Mouse (Mus musculus): ENCODE results near the gene Srek1. TPM values are rescaled to one million over a fixed set of nuclear protein-coding genes. Genes with fewer than 3 reads are reported as not detected.

Srek1 gene
- 98.3 and 105 TPM in 2 replicates for polyA plus RNA-seq (2015; fragmentation: Nextera tagmentation; extraction: Ambion mirVana)

DNA sequence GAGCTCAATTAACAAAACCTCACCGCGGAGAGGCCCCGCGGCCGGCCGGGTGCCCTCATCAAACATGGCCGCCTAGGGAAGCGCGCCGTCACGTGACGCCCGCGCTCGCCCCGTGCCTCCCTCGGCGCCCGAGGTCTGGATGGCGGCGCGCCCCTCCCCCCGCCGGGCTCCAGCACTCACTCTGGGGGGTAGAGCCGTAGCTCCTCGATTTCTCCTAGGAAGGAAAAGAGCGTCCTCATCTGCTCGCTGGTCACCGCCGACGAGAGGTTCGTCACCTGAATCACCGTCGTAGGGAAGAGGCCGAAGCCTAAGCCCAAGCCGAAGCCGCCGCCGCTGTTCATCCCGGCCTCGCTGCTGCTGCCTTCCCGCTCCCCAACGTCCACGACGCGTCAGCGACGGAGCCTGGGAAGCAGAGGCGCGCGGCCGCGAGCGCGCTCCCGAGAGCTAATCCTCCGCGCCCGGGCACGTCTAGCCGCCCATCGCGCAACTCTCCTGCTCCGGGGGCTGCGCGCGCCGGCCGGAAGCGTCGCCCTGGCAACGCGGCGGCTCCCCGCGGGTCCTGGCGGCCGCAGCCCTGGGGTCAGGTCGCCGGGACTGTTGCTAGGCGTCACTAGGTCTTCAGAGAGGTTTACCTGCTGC, at the start of gene Srek1:
Srek1 (minus strand) TSS at position 490 of the 639 bp plus-strand sequence.
- H3K27ac ChIP-seq: peak within 1 kb of the TSS; percentile 98
- WGBS: under 1% methylated on average over 75 of the region's 81 CpGs
- H3K9me3 ChIP-seq (replicated peaks): no peaks in the 10 kb centered on the region
- H3K4me3 ChIP-seq: peak within 1 kb of the TSS; percentile 63
- 0 out of 2 replicates have a peak, but pooled peaks cover 2% of the 10 kb centered on the region for H3K36me3 ChIP-seq (ENCODE audit: poor library complexity, severe bottlenecking)
- peak; percentile 96 for ATAC-seq
- no peaks in the 10 kb centered on the region for H3K27me3 ChIP-seq
- peak within 1 kb of the TSS; percentile 63 for H3K4me2 ChIP-seq
- H3K4me1 ChIP-seq: peaks cover 22% of the 10 kb centered on the region
- H3K9ac ChIP-seq: peak within 1 kb of the TSS; percentile 85

GRCm38 (mm10) chr13:103822270-103822669, 47.9 kb upstream of the Srek1 start:
- no peaks in the 10 kb centered on the region for H3K9me3 ChIP-seq (replicated peaks)
- WGBS: 96% methylated on average over 1 of the region's 1 CpGs
- H3K4me3 ChIP-seq: no peak overlapping the region
- peaks cover 36% of the 10 kb centered on the region for H3K36me3 ChIP-seq (ENCODE audit: poor library complexity, severe bottlenecking)
- no peak for ATAC-seq
- no peak overlapping the region for H3K4me2 ChIP-seq
- H3K27me3 ChIP-seq: no peaks in the 10 kb centered on the region
- no peak overlapping the region for H3K27ac ChIP-seq
- no peak overlapping the region for H3K9ac ChIP-seq
- H3K4me1 ChIP-seq: no peaks in the 10 kb centered on the region

DNA sequence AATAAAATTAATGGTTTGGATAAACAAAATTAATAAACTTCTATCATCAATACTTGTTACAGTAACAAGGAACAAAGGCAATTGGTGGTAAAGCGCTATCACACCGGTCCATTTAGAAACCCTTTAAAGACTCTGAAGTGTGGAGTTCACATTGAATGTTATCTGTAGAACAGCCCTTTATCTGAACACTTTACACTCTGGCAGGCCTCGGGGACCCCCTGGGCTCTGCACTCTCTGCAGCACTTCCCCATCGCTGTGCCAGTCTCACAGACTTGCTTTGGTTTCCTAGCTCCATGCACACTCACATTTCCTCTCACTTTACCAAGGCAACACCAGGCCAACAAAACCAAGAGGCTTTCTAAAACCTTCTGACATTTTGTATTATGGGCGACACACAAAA, 45.0 kb upstream of the Srek1 start:
- H3K27ac ChIP-seq: no peak overlapping the region
- peaks cover 36% of the 10 kb centered on the region for H3K36me3 ChIP-seq (ENCODE audit: poor library complexity, severe bottlenecking)
- H3K9ac ChIP-seq: no peak overlapping the region
- no peaks in the 10 kb centered on the region for H3K4me1 ChIP-seq
- H3K4me2 ChIP-seq: no peak overlapping the region
- 80% methylated on average over 5 of the region's 5 CpGs for WGBS
- H3K4me3 ChIP-seq: no peak overlapping the region
- no peak for ATAC-seq
- H3K27me3 ChIP-seq: no peaks in the 10 kb centered on the region
- H3K9me3 ChIP-seq (replicated peaks): no peaks in the 10 kb centered on the region

DNA sequence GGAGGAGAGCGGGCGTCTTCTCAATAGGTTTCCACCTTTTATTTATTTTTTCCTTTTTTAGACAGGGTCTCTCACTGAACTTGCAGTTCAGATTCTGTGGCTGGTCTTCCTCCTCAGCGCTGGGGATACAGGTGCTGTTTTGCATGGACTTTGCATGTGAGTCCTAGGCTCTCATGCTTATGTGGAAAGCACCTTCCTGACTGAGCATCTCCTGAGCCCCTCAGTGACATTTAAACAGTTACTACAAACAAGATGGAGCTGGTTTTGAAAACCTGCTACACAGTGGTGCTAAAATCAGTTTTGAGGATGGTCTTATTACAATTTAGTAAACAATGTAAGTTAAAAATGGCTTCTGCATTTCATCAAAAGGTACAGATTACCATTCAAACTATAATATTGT, 43.5 kb upstream of the Srek1 start:
- no peak overlapping the region for H3K27ac ChIP-seq
- ATAC-seq: no peak
- H3K36me3 ChIP-seq (ENCODE audit: poor library complexity, severe bottlenecking): peaks cover 29% of the 10 kb centered on the region
- H3K9me3 ChIP-seq (replicated peaks): no peaks in the 10 kb centered on the region
- no peak overlapping the region for H3K4me2 ChIP-seq
- no peak overlapping the region for H3K9ac ChIP-seq
- no peak overlapping the region for H3K4me3 ChIP-seq
- WGBS: 93% methylated on average over 3 of the region's 3 CpGs
- no peaks in the 10 kb centered on the region for H3K27me3 ChIP-seq
- no peaks in the 10 kb centered on the region for H3K4me1 ChIP-seq

DNA sequence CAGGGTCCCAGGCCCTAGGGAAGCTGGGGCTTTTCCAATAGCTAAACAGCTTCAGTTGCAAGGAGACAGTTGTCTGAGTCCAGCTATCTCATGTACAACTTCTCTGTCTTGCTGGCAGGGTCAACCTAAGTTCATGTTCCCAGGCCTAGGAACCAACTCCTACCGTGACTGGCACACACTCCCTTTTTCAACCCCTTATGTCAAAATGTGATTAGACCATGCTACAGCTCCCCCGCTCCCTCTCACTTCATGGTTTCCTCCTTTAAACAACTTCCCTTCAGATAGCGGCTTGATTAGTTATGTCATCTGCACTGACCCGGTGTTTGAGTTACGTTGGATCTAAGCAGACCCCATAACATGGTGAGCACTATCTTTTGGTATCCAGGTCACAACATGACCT, 33.1 kb upstream of the Srek1 start:
- no peak overlapping the region for H3K4me2 ChIP-seq
- no peak overlapping the region; the same call in 1 of the 2 replicates for H3K27ac ChIP-seq

GRCm38 (mm10) chr13:103806210-103806851, 31.9 kb upstream of the Srek1 start:
- Histone ChIP-seq H3K9me3 (replicated peaks) (no peaks in the 10 kb centered on the region), H3K4me2 (peak overlapping the region; percentile 28; the same call in 1 of the 2 replicates), H3K9ac (no peak overlapping the region), H3K4me3 (no peak overlapping the region), H3K27ac (peak overlapping the region; percentile 87), H3K27me3 (no peaks in the 10 kb centered on the region), H3K36me3 (ENCODE audit: poor library complexity, severe bottlenecking) (no peaks in the 10 kb centered on the region), H3K4me1 (peaks cover 21% of the 10 kb centered on the region)
- peak; percentile 97 for ATAC-seq
- 10% methylated on average over 6 of the region's 6 CpGs for WGBS

More for the DNA sequence above, 33.1 kb upstream of the Srek1 start:
- peaks cover 21% of the 10 kb centered on the region for H3K4me1 ChIP-seq
- H3K9me3 ChIP-seq (replicated peaks): no peaks in the 10 kb centered on the region
- H3K9ac ChIP-seq: no peak overlapping the region
- H3K36me3 ChIP-seq (ENCODE audit: poor library complexity, severe bottlenecking): peaks cover 1% of the 10 kb centered on the region; the same call in 1 of the 2 replicates
- WGBS: 92% methylated on average over 5 of the region's 5 CpGs
- H3K4me3 ChIP-seq: no peak overlapping the region
- no peak for ATAC-seq
- no peaks in the 10 kb centered on the region for H3K27me3 ChIP-seq

DNA sequence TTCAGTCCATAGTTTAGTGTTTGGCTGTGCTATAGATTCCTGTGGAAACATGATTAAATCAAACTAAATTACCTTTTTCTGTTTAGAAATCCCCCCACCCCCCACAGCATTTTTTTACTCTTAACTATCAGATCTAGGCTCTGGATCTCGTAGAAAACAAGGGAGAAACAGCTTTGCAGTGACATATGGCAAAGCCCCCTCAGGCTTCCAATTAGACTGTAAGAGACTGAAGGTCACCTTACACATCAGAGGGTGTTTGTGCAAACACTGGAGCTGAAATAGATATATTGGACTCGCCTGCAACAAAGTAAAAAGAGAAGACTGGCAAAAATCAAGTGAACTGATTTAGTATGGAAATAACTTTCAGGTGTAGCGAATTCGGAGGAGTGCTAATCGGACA, 29.3 kb upstream of the Srek1 start:
- Histone ChIP-seq H3K4me1 (peaks cover 21% of the 10 kb centered on the region), H3K4me2 (no peak overlapping the region), H3K27ac (peak overlapping the region; percentile 31), H3K9me3 (replicated peaks) (no peaks in the 10 kb centered on the region), H3K36me3 (ENCODE audit: poor library complexity, severe bottlenecking) (no peaks in the 10 kb centered on the region), H3K4me3 (no peak overlapping the region), H3K9ac (no peak overlapping the region), H3K27me3 (no peaks in the 10 kb centered on the region)
- no peak for ATAC-seq
- 67% methylated on average over 5 of the region's 5 CpGs for WGBS

- no peak for ATAC-seq
- H3K9me3 ChIP-seq (replicated peaks): no peaks in the 10 kb centered on the region
- H3K36me3 ChIP-seq (ENCODE audit: poor library complexity, severe bottlenecking): no peaks in the 10 kb centered on the region
- 98% methylated on average over 1 of the region's 1 CpGs for WGBS
- H3K9ac ChIP-seq: no peak overlapping the region
- H3K4me2 ChIP-seq: no peak overlapping the region
- no peak overlapping the region for H3K4me3 ChIP-seq
- no peak overlapping the region for H3K27ac ChIP-seq
- peaks cover 9% of the 10 kb centered on the region; the same call in 1 of the 2 replicates for H3K4me1 ChIP-seq
- H3K27me3 ChIP-seq: no peaks in the 10 kb centered on the region
Measured at GRCm38 (mm10) chr13:103801021-103801420, 26.6 kb upstream of the Srek1 start.

- H3K9me3 ChIP-seq (replicated peaks): no peaks in the 10 kb centered on the region
- H3K36me3 ChIP-seq (ENCODE audit: poor library complexity, severe bottlenecking): no peaks in the 10 kb centered on the region
- peaks cover 10% of the 10 kb centered on the region for H3K4me1 ChIP-seq
- H3K9ac ChIP-seq: no peak overlapping the region; the same call in 1 of the 2 replicates
- WGBS: 56% methylated on average over 9 of the region's 9 CpGs
- no peak overlapping the region for H3K4me2 ChIP-seq
- H3K27me3 ChIP-seq: no peaks in the 10 kb centered on the region
- H3K27ac ChIP-seq: no peak overlapping the region
- ATAC-seq: peak; percentile 79
- H3K4me3 ChIP-seq: no peak overlapping the region
Measured at GRCm38 (mm10) chr13:103794688-103795543, 20.5 kb upstream of the Srek1 start.

DNA sequence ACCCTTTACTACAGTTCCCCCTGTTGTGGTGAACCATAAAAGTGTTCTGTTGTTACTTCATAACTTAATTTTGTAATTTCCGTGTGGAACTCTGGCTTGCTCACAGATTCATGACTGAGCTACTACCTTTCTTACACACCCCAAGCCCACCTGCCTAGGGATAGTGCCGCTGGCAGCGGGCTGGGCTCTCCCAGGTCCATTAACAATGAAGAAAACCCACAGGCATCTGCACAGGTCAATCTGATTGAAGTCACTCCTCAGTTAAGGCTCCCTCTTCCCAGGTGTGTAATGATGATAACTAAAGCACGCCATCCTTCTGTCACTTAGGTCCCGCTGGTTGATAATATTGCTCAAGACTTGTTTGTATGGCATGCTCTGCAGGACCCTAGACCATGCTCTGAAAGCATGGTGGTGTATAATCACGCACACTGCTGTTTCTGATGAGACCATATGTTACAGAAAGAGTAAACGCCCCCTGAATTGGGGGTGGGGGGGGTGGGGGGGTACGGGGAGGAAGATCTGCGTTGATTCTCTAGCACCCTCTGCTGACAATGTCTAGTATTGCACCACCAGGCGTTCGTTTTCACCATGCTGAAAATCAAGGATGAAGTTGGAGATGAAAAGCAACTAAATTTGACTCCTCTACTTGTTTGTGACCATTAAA, 5.6 kb upstream of the Srek1 start:
- no peaks in the 10 kb centered on the region for H3K27me3 ChIP-seq
- H3K4me2 ChIP-seq: no peak overlapping the region
- H3K4me3 ChIP-seq: no peak overlapping the region
- no peaks in the 10 kb centered on the region for H3K9me3 ChIP-seq (replicated peaks)
- no peaks in the 10 kb centered on the region for H3K4me1 ChIP-seq
- 34% methylated on average over 11 of the region's 11 CpGs for WGBS
- H3K36me3 ChIP-seq (ENCODE audit: poor library complexity, severe bottlenecking): no peaks in the 10 kb centered on the region
- peak; percentile 73 for ATAC-seq
- no peak overlapping the region for H3K9ac ChIP-seq
- no peak overlapping the region for H3K27ac ChIP-seq

DNA sequence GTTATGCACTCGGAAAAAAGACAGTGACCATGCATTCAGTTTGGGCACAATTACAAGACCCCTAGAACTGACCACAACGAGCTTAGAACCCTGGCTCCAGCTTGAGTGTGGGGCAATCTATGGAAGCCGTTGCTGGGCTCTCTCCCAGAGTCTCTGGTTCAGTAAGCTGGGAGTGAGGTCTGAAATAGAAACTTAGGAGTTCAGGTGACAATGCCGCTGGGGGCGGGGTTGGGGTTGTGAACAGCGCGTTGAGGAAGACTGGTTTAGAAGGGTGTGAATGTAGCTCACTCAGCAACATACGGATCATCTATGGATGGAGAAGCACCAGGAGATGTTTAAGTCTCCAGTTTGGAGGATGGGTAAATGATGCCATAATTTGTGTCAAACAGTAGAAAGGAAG, 2.7 kb upstream of the Srek1 start:
- no peak overlapping the region for H3K4me3 ChIP-seq
- 70% methylated on average over 8 of the region's 8 CpGs for WGBS
- no peaks in the 10 kb centered on the region for H3K36me3 ChIP-seq (ENCODE audit: poor library complexity, severe bottlenecking)
- H3K9ac ChIP-seq: no peak overlapping the region
- no peak for ATAC-seq
- no peaks in the 10 kb centered on the region for H3K9me3 ChIP-seq (replicated peaks)
- peaks cover 10% of the 10 kb centered on the region for H3K4me1 ChIP-seq
- H3K27ac ChIP-seq: no peak overlapping the region
- H3K4me2 ChIP-seq: no peak overlapping the region
- H3K27me3 ChIP-seq: no peaks in the 10 kb centered on the region
